Mouse (Mus musculus): ENCODE measurements at regions not wholly inside any gene's neighbourhood (a gene's known extent, or its start where the extent isn't known, plus 50 kb on each side); places are given as distances from the start of the nearest gene placed in this dataset.

DNA sequence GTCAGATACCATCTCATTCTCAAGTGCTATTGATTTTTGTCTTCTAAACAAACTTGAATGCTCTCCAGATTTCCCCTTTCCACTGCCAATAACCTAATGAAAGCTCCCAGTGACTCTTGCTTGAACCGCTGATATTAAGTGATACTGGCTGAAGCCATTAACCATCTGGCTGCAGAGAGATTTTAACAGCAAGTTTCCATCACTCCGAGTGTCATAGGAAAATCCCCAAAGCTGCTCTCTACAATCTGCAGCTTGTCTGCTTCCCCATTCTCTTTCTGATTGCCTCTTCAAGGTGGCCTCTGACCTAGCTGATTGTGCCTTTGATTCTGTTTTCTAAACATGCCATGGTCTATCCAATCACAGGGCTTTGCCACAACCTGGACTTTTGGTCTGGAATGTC, 379.4 kb upstream of the Mctp2 start:
- TF ChIP-seq CTCF (IDR thresholded peaks at IDR 0.05; ENCODE audit: low read depth, low read length) (no peak), POLR2A (IDR thresholded peaks at IDR 0.05; ENCODE audit: borderline replicate concordance, low read depth, low read length) (no peak)
